Mouse (Mus musculus): Measurements from ENCODE around the gene Zfp322a.
A peak's percentile ranks its signal among the peaks of the same experiment; 100 is the strongest.

Zfp322a gene

DNA sequence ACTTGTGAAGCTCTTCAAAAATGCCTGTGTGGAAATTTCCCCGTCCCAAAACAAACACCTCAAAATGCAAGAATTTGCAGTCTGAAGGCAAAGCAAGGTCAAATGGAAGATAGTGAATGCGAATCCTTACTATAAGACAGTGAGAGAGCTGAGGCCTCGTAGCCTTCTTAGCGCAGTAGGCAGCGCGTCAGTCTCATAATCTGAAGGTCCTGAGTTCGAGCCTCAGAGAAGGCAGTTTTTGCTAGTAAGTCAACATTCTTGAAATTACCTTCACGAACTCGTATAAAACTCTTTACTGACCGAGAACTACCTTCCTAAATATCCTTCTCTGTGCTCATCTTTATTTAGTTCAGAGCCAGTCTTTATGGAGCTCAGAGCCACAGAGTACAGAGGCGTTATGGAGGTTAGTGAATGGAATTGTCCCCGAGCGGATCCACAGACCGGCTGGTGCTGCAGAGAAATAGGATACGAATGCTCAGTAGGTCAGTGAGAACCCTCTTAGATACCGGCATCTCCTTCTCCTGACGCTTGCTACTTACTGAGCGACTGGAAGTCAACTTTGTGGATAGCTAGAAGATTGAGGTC, 51.6 kb downstream of the Zfp322a start:
- DNase-seq (ENCODE audit: low read depth, low spot score): peak; percentile 65

DNA sequence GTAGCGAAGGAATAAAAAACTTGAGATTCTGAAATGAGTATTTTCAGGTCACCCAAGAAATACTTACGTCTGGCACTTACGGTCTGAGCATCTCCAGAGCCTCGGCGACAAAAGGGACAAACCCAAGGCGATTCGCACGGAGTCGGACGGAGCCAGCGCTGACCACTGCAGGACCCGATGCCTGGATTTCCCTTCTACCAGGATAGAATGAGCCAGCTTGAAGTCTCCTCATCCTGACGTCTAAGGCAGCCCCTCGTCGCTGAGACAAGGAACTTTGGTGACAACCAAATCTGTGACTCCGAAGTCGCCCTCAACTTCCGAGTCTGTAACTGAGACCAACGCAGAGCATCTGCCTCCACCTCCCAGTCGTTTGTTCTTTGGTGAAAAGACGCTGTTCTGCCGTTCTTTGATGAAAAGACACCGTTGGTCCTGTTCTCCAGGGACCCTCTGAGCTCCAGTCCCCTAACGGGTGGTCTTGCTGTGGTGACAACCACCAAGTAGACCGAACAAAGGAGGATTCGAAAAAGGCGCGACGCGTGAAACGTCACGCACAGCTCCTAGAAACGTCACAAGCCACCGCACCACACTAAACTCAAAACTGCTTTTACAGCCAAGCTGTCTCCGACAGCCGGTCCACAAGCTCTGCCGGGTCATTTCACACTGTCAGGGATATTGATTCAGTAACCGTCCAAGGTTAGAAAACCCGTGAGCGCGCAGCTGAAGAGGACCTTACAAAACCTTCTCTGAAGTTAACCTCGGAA, 55.9 kb downstream of the Zfp322a start:
- no peak for DNase-seq (ENCODE audit: low read depth, low spot score)

DNA sequence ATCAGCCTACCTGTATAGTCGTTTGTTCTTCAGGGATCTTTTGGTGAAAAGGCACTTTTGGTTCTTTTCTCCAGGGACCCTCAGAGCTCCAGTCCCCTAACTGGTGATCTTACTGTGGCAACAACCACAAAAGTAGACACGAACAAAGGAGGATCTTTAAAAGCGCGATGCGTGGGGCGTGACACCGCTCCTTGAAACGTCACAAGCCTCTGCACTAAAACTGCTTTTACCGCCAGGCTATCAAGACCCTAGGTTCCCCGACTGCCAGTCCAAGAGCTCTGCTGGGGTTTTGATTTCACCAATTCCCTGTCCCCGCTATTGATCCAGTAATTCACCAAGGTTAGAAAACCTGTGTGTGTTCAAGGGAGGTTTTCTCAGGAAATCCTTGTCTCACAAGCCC, 59.0 kb downstream of the Zfp322a start:
- DNase-seq (ENCODE audit: low read depth, low spot score): no peak

DNA sequence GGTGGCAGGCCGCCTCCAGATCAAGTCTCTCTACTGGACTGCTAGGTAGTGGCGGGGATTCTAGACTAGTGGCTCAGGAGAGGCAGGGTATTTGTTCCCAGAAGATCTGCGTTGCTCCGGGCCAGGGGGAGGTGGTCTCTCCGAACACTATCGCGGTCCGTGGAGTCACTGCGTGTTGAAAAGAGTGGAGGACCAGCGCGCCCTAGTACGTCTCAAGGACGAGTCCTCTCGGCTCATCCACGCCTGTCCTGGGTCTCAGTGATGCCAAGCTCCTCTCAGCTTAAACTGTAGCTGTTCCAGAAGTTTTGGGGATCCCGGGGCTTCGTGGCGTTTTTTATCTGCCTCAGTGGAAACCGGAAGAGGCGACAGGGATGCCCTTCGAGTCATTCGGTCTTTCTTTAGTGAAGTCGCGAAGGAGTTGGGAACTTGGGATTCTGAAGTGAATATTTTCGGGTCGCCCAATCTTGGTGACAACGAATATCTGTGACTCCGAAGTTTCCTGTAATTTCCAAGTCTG, 59.5 kb downstream of the Zfp322a start:
- peak; percentile 31 for DNase-seq (ENCODE audit: low read depth, low spot score)

DNA sequence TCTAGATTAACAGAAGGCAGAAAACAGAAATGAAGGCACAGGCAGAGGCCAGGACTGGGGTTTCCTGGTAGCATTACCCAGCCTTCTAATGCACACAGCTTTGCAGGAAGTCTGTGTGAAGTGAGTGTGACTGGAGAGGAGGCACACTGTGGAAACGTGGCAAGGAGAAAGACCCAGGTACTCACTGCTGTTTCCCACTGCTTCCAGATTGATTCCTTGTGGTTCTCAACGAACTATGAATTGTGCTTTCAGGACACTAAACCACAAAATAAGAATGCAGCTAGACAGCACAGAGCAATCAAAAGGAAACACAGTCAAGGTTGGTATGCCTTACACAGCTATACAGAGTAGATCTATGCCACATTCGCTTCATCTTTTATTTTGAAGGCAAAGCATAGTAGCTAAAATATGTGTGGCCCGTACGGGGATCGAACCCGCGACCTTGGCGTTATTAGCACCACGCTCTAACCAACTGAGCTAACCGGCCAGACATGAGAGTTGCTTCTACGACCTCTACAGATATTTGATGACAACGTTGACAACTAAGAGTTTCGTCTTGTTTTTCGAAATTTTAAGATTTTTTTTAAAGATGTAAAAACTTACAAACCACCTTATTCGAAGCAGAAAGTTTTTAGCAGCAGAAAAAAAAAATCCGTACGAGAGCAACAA, 60.2 kb downstream of the Zfp322a start:
- DNase-seq (ENCODE audit: low read depth, low spot score): peak; percentile 47

DNA sequence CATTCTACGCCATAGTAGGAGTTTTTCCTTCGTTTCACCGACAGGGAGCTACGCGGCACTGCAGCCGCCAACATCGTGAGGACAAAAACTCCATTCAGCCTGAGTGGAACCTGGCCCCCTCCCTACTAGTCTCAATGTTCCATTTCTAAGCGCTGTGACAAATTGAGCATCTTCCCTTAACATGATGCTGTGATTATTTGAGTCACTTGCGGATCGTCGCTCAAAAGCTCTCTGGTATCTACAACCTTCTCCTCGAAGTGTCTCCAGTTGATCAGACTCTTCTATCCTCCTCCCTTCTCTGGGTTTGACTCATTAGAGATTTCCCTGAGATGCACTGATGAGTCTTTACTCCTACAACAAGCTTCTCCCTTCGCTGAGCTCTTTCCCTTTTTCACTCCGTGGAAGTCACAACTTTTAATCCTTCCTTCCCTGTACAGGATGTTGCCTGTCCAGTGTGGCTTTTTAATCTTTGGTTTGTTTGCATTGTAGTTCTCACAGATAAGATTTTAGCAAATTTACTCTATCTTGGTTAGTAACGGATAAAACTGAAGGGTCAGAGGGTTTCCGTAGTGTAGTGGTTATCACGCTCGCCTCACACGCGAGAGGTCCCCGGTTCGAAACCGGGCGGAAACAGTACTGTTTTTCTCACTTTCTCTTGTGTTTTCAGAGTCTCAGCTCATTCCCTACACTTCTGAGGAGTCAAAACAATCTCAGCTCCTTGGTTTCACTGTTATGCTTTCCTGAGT, 61.8 kb downstream of the Zfp322a start:
- DNase-seq (ENCODE audit: low read depth, low spot score): peak; percentile 84

DNA sequence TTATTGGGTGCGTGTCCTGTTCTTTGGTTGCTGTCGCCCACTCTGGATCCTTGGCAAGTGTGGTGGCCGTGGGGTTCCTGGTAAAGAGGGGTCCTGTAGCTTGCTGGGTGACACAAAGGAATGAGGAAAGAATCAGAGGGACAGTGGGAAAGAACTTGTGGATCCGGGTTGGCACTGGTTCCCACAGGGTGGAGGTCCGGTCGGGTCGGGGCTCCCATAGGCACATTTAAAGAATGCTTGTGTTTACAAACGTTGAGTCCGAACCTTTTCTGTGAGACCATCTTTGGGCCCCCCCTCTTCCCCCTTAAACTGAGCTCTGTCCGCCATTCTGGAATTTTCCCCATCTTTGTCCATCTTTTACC, 62.3 kb downstream of the Zfp322a start:
- no peak for DNase-seq (ENCODE audit: low read depth, low spot score)

Measured in 3T3-L1 (cell line).